Mouse (Mus musculus): ENCODE measurements around the gene Zscan18. TPM values are rescaled to one million over a fixed set of nuclear protein-coding genes. Genes with fewer than 3 reads are reported as not detected.

Zscan18 gene
- 0.49 and 0.86 TPM in 2 replicates for polyA plus RNA-seq (2015; fragmentation: Nextera tagmentation; extraction: Ambion mirVana)

DNA sequence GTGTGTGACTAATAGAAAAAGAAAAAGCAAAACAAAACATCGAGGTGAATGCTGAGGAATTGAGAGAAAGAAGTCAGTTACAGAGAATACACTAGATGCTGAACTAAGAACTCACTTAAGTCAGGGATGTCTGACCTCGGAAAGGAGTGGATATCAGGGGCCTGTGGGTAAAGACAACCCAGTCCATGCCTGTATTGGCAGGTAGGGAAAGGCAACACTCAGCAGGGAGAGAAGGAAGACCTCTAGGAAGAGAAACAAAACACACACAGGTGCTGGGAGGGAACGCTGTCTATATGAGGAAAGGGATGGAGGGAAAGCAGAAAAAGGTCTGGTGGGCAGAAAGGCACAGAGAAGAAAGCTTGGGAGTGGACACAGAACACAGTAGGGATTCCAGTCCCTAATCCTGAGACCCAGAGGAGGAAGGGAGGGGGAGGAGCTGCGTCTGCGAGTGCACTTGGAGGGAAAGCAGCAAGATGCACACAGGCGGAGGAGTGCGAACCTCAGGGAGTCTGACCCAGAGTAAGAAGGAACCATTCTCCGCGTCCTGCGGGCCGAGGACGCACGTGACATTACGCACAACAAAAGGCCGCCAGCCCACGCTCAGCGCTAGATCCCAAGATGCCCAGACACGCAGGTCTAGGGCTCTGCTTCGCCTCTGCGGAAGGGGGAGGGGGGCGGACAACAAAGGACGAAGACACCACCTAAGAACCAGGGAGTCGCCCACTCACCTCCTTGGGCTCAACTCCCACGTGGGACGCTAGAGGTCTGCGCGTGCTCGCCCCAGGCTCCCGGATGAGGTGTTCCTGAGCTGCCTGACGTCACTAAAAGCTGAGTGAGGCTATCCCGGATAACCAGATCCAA lies at the start of gene Zscan18:
Zscan18 (minus strand) TSS at position 770 of the 861 bp plus-strand sequence.

DNA sequence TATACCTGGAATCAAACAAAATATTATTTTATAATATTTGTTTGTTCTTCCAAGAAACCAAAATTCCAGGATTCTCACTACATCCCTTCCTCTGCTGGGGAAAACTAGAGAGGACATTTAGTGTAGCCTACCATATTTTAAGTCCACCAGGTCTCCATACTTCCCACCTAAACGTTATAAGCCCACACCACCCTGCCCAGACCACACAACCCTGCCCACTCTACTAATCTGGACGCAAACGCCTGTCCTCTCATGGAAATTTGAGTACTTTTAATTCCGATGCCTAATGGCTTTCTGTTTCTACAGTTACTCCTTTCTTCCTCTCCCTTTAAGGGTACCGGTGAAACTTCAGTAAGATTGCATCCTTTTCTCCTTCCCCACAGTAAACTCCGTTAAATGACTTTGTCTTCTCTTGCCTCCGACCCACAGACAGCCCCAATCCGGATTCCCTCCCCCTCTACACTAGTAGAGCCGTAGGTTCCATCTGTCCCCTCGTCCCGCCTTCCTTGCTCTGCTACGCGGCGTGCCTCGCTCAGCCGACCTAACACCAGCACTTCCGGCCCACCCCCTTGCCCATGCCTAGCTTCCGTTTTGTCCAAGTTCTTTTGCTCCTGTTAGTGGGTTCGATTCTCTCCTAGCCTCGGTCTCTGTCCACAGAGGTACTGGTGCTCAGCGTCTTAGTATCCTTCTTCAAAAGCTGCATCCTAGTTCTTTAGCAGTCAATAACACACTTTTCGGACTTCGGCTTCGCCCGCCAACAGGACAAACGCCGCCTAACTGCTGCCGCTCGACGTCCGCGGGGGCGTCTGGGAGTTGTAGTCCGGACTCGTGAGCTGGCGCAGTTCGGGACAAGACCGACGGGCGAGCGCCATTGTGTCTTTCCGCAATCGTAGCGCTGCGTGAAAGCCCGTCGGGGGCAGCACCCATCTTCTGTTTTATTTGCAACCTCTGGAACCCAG lies 31.0 kb upstream of the Zscan18 start, which contains the start of gene Zfp110:
Zfp110 (plus strand) TSS at position 600 of the 959 bp plus-strand sequence.

DNA sequence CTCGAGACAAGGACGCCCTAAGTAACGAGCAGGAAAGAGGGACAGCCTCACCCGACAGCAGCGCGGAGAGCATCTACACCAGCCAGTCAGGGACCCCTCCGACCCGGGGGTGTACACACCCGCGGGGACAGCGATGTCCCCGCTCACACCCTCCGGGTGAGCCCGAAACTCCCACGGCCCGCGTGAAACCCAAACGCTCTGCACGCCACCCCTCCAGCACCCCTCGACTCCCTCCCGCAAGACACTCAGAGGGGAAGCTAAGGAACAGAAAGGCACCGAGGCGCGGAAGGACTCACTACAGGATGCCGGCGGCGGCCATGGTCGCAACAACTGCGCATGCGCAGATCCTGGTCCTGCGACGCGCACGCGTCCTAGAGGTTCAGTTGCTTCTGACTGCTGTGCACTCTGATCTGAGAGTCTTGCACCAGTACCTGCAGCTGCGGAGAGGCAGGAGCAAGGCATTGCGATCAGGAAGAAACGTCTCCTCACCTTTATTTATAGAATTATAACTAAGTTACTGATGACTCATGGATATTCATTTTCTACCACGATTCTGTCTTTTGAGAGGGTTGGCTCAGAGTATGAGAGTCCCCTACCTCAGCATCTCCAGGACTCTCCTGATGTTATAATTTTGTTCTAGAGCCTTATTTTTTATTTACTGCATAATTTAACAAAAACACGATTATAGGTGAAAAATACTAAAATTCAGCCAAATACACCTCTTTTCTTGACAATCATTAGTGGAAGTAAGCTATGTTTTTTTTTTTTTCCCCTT lies 15.3 kb upstream of the Zscan18 start, which contains the start of gene Zfp329:
Zfp329 (minus strand) TSS at position 338 of the 775 bp plus-strand sequence.

DNA sequence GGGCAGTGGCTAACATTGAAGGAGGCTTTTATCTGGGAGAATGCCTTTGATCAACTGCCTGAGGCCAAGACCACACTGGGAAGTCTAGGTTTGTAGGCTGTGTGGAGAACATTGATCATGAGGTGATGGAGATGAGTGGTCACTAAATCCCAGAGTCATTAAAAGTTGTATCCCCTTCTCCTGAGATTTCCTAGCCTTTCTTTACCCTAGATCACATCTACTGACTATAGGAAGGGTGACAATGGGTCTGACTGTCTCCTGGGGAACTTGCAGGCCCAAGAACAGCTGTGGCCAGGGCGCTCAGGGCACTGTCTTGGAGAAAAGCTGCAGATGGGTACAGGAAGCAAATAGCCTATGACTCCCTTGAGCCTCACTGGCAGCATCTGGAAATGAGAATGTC lies 68.5 kb downstream of the Zscan18 start, which contains the start of gene Vmn2r56:
Vmn2r56 (minus strand) TSS at position 101 of the 400 bp plus-strand sequence.

Other genes starting within 250 kb of the Zscan18 start
- gene Vmn2r53, start 194.8 kb downstream of the Zscan18 start, polyA plus RNA-seq (2015; fragmentation: Nextera tagmentation; extraction: Ambion mirVana): not detected in 2 replicates
- not detected in 2 replicates for gene Vmn2r54, start 163.3 kb downstream of the Zscan18 start, polyA plus RNA-seq (2015; fragmentation: Nextera tagmentation; extraction: Ambion mirVana)
- gene Vmn2r55, start 118.6 kb downstream of the Zscan18 start, polyA plus RNA-seq (2015; fragmentation: Nextera tagmentation; extraction: Ambion mirVana): not detected in 2 replicates
- gene Vmn2r56, start 68.6 kb downstream of the Zscan18 start, polyA plus RNA-seq (2015; fragmentation: Nextera tagmentation; extraction: Ambion mirVana): not detected in 2 replicates
- 5.1 and 5.9 TPM in 2 replicates for gene Zfp329, start 15.2 kb upstream of the Zscan18 start, polyA plus RNA-seq (2015; fragmentation: Nextera tagmentation; extraction: Ambion mirVana)
- gene Zfp110, start 31.1 kb upstream of the Zscan18 start, polyA plus RNA-seq (2015; fragmentation: Nextera tagmentation; extraction: Ambion mirVana): 13.2 and 14.4 TPM in 2 replicates
- 0.88 and 1.4 TPM in 2 replicates for gene Zfp128, start 77.5 kb upstream of the Zscan18 start, polyA plus RNA-seq (2015; fragmentation: Nextera tagmentation; extraction: Ambion mirVana)
- 3.8 and 4.0 TPM in 2 replicates for gene Zscan22, start 94.2 kb upstream of the Zscan18 start, polyA plus RNA-seq (2015; fragmentation: Nextera tagmentation; extraction: Ambion mirVana)
- 1,111 and 1,114 TPM in 2 replicates for gene Rps5, start 118.7 kb upstream of the Zscan18 start, polyA plus RNA-seq (2015; fragmentation: Nextera tagmentation; extraction: Ambion mirVana)
- 0.06 and 0.12 TPM in 2 replicates for gene Rnf225, start 123.8 kb upstream of the Zscan18 start, polyA plus RNA-seq (2015; fragmentation: Nextera tagmentation; extraction: Ambion mirVana)
- 3.1 and 3.2 TPM in 2 replicates for gene Zfp324, start 162.2 kb upstream of the Zscan18 start, polyA plus RNA-seq (2015; fragmentation: Nextera tagmentation; extraction: Ambion mirVana)
- 2.8 and 3.1 TPM in 2 replicates for gene Zfp446, start 174.2 kb upstream of the Zscan18 start, polyA plus RNA-seq (2015; fragmentation: Nextera tagmentation; extraction: Ambion mirVana)
- gene Slc27a5, start 194.6 kb upstream of the Zscan18 start, polyA plus RNA-seq (2015; fragmentation: Nextera tagmentation; extraction: Ambion mirVana): 0.08 TPM in 1 of 2 replicates, not detected in the other
- gene Trim28, start 195.5 kb upstream of the Zscan18 start, polyA plus RNA-seq (2015; fragmentation: Nextera tagmentation; extraction: Ambion mirVana): 127 and 136 TPM in 2 replicates
- 13.7 and 13.9 TPM in 2 replicates for gene Zbtb45, start 206.4 kb upstream of the Zscan18 start, polyA plus RNA-seq (2015; fragmentation: Nextera tagmentation; extraction: Ambion mirVana)
- gene Chmp2a, start 231.2 kb upstream of the Zscan18 start, polyA plus RNA-seq (2015; fragmentation: Nextera tagmentation; extraction: Ambion mirVana): 158 and 162 TPM in 2 replicates
- 75.4 and 75.6 TPM in 2 replicates for gene Ube2m, start 234.6 kb upstream of the Zscan18 start, polyA plus RNA-seq (2015; fragmentation: Nextera tagmentation; extraction: Ambion mirVana)